Mouse (Mus musculus): ENCODE data around the gene Hoxb8.

GRCm38 (mm10) chr11:96261323-96261890 lies 20.3 kb upstream of the Hoxb8 start:
- TF ChIP-seq CTCF (IDR thresholded peaks at IDR 0.05; ENCODE audit: extremely low read depth, insufficient read depth, low read length) = peak; percentile 12; the same call in 1 of the 2 replicates
- no peak for TF ChIP-seq POLR2A (IDR thresholded peaks at IDR 0.05; ENCODE audit: extremely low read depth, insufficient read depth, low read length)

Measured in cortical plate, adult 2 months (tissue).